Comparison of ENCODE assay signal across 8 mouse cellular contexts in genomic region chr9:96719408-96720158, GRCm38 (mm10). TPM values are rescaled to one million over a fixed set of nuclear protein-coding genes. Genes with fewer than 3 reads are reported as not detected.
DNase-seq lines count a peak whose midpoint lies in the region; ATAC-seq and TF ChIP-seq lines count a peak whose summit lies in the region.

No protein-coding gene starts in this region.

- under 1% methylated on average over 70 of the region's 85 CpGs for WGBS in intestine, embryonic 16.5 days
- WGBS in liver, postnatal 0 days (ENCODE audit: insufficient replicate concordance): under 1% methylated on average over 60 of the region's 85 CpGs
- 1% methylated on average over 83 of the region's 85 CpGs for WGBS in neural tube, embryonic 12.5 days

- DNase-seq in 416B (ENCODE audit: low read depth) (peak; percentile 81), ZHBTc4 (ENCODE audit: low read depth, low spot score) (peak; percentile 80)
- peak; percentile 74 for DNase-seq in embryo, embryonic 10 days (ENCODE audit: low spot score)
- DNase-seq in liver, postnatal 0 days: peak; percentile 80
- DNase-seq in thymus, adult 18-20 months: peak; percentile 62 to 68

- no peaks in the 10 kb centered on the region for H3K36me3 ChIP-seq in intestine, embryonic 16.5 days (ENCODE audit: control insufficient read depth, insufficient read depth, low read length)
- peaks cover 8% of the 10 kb centered on the region; the same call in 1 of the 2 replicates for H3K36me3 ChIP-seq in liver, postnatal 0 days (replicated peaks; ENCODE audit: insufficient read depth, low read length)
- no peaks in the 10 kb centered on the region for H3K36me3 ChIP-seq in neural tube, embryonic 12.5 days

- peak overlapping the region; percentile 65 for H3K4me2 ChIP-seq in intestine, embryonic 16.5 days (ENCODE audit: low read depth, low read length)
- peak overlapping the region; percentile 85 for H3K4me2 ChIP-seq in liver, postnatal 0 days (ENCODE audit: low read depth, low read length)
- H3K4me2 ChIP-seq in neural tube, embryonic 12.5 days (replicated peaks): peak overlapping the region; percentile 80

- no peaks in the 10 kb centered on the region for H3K9me3 ChIP-seq in intestine, embryonic 16.5 days (ENCODE audit: control insufficient read depth, low read length)
- H3K9me3 ChIP-seq in liver, postnatal 0 days (ENCODE audit: low read length): no peaks in the 10 kb centered on the region
- H3K9me3 ChIP-seq in neural tube, embryonic 12.5 days: no peaks in the 10 kb centered on the region

- H3K27ac ChIP-seq in intestine, embryonic 16.5 days (ENCODE audit: low read length): peak overlapping the region; percentile 98
- peak overlapping the region; percentile 98 for H3K27ac ChIP-seq in liver, postnatal 0 days (ENCODE audit: low read depth)
- H3K27ac ChIP-seq in neural tube, embryonic 12.5 days: peak overlapping the region; percentile 89

- peak overlapping the region; percentile 77 for H3K4me3 ChIP-seq in intestine, embryonic 16.5 days (ENCODE audit: low read length)
- peak overlapping the region; percentile 90 for H3K4me3 ChIP-seq in liver, postnatal 0 days (ENCODE audit: low read depth, low read length)
- peak overlapping the region; percentile 89 for H3K4me3 ChIP-seq in neural tube, embryonic 12.5 days

- no peaks in the 10 kb centered on the region for H3K27me3 ChIP-seq in intestine, embryonic 16.5 days (replicated peaks; ENCODE audit: control insufficient read depth, insufficient read depth, low read length)
- H3K27me3 ChIP-seq in liver, postnatal 0 days (ENCODE audit: insufficient read depth, low read length): no peaks in the 10 kb centered on the region
- no peaks in the 10 kb centered on the region for H3K27me3 ChIP-seq in neural tube, embryonic 12.5 days (replicated peaks)

- no peak for TF ChIP-seq EP300 in liver, postnatal 0 days (IDR thresholded peaks at IDR 0.05; ENCODE audit: low read depth)

- H3K9ac ChIP-seq in intestine, embryonic 16.5 days (ENCODE audit: low read depth, low read length): peak overlapping the region; percentile 96
- H3K9ac ChIP-seq in liver, postnatal 0 days (replicated peaks): peak overlapping the region; percentile 95
- peak overlapping the region; percentile 97 for H3K9ac ChIP-seq in neural tube, embryonic 12.5 days

- peak; percentile 14; the same call in 1 of the 2 replicates for TF ChIP-seq CTCF in liver, postnatal 0 days (IDR thresholded peaks at IDR 0.05; ENCODE audit: low read depth)

- H3K4me1 ChIP-seq in intestine, embryonic 16.5 days (ENCODE audit: control insufficient read depth, insufficient read depth, low read length): peaks cover 3% of the 10 kb centered on the region; the same call in 1 of the 2 replicates
- peaks cover 33% of the 10 kb centered on the region for H3K4me1 ChIP-seq in liver, postnatal 0 days (ENCODE audit: insufficient read depth)
- peaks cover 23% of the 10 kb centered on the region for H3K4me1 ChIP-seq in neural tube, embryonic 12.5 days

- ATAC-seq in granulocyte monocyte progenitor cell, adult 5-6 weeks (replicated peaks; ENCODE audit: poor library complexity, severe bottlenecking): peak; percentile 66
- peak; percentile 88 for ATAC-seq in intestine, embryonic 16.5 days
- peak; percentile 88 for ATAC-seq in liver, postnatal 0 days
- peak; percentile 86 for ATAC-seq in neural tube, embryonic 12.5 days (ENCODE audit: low FRiP score, low read depth)

RNA-seq across cellular contexts. Expression of gene Zbtb38, which starts 33.0 kb away (rescaled TPM):
- total RNA-seq in granulocyte monocyte progenitor cell, adult 5-6 weeks (2014; fragmentation: Nextera tagmentation): 15.9 and 19.1 TPM in 2 replicates
- total RNA-seq in granulocyte monocyte progenitor cell, adult 5-6 weeks (2017): 28.0 and 29.0 TPM in 2 replicates
- 20.3 and 20.6 TPM in 2 replicates for polyA plus RNA-seq in intestine, embryonic 16.5 days (2015; fragmentation: Nextera tagmentation; extraction: Ambion mirVana)
- polyA plus RNA-seq in liver, postnatal 0 days (2015; fragmentation: Nextera tagmentation; extraction: Ambion mirVana): 6.0 and 7.5 TPM in 2 replicates
- polyA plus RNA-seq in neural tube, embryonic 12.5 days (2016; fragmentation: Nextera tagmentation; extraction: Ambion mirVana): 19.7 and 21.1 TPM in 2 replicates

Comparison
In these comparisons a context has a peak if more than half of its experiments do, and no peak if none do; other contexts are left out.
1. Peak in every context shown above with its lines: DNase-seq, ATAC-seq, H3K4me3 ChIP-seq and H3K27ac ChIP-seq.